In genomic region chr16:56360992-56361391, GRCm38 (mm10) we compare ENCODE assay signal across 12 mouse cellular contexts.
A peak's percentile ranks its signal among the peaks of the same experiment; 100 is the strongest.
DNase-seq lines count a peak whose midpoint lies in the region.
"Had no signal": no experiment of that assay in that cellular context is flagged by ENCODE, and none has a peak within 500 bp of the region (broad histone marks: within the 10 kb centered on the region; RNA-seq: fewer than 3 reads in every experiment).

No protein-coding gene starts in this region.

- intact Hi-C loops in left cerebral cortex, postnatal 4 days (cut with DNase I), result no loop called here

- peak; percentile 3 for DNase-seq in embryo, embryonic 10.5 days (ENCODE audit: low spot score)
- DNase-seq in embryo, embryonic 11 days, result no peak
- DNase-seq in left cerebral cortex, postnatal 4 days, result peak; percentile 31
- no peak for DNase-seq in left cerebral cortex, adult 11 months (ENCODE audit: low spot score)
- DNase-seq in layer of hippocampus, adult 9-11 months, result peak; percentile 14
- peak; percentile 5 for DNase-seq in yolk sac, embryonic 10.5 days (ENCODE audit: low spot score)
- DNase-seq in spleen, postnatal 4 days (ENCODE audit: low spot score in 2 of 2), result no peak
- no peak for DNase-seq in c-Kit-positive CD71-positive TER-119-positive erythroid progenitor cells, embryonic 14.5 days (ENCODE audit: low spot score)
- DNase-seq: adrenal gland, adult 8-10 months; kidney, adult 8-10 months; right cerebral cortex, postnatal 4 days; thymus, postnatal 14 days had no signal

Comparison
In these comparisons a context has a peak if more than half of its experiments do, and no peak if none do; other contexts are left out.
1. DNase-seq: peak in embryo, embryonic 10.5 days (single experiment), left cerebral cortex, postnatal 4 days (single experiment), layer of hippocampus, adult 9-11 months (single experiment) and yolk sac, embryonic 10.5 days (single experiment); none in embryo, embryonic 11 days (single experiment), left cerebral cortex, adult 11 months (single experiment), spleen, postnatal 4 days (0 of 2) and c-Kit-positive CD71-positive TER-119-positive erythroid progenitor cells, embryonic 14.5 days (single experiment).